Mouse (Mus musculus): ENCODE data around the gene Spata21. TPM values are rescaled to one million over a fixed set of nuclear protein-coding genes. Genes with fewer than 3 reads are reported as not detected.

Gene Spata21
- polyA plus RNA-seq, 1 experiment from 2014 or later = 0.95 TPM

- WGBS = 61% methylated on average over 4 of the region's 4 CpGs
- no peak overlapping the region for H3K27ac ChIP-seq (ENCODE audit: low read depth, low read length)
- no peak overlapping the region for H3K4me3 ChIP-seq (ENCODE audit: low read length)
- H3K27me3 ChIP-seq (ENCODE audit: control insufficient read depth, insufficient read depth, low read length) = no peaks in the 10 kb centered on the region
- H3K36me3 ChIP-seq (ENCODE audit: control insufficient read depth, insufficient read depth, low read length) = peaks cover 87% of the 10 kb centered on the region
- H3K9me3 ChIP-seq (ENCODE audit: control insufficient read depth, low read length) = no peaks in the 10 kb centered on the region
- H3K4me1 ChIP-seq (ENCODE audit: control insufficient read depth, insufficient read depth, low read length) = no peaks in the 10 kb centered on the region
- H3K9ac ChIP-seq (ENCODE audit: low read depth, low read length) = no peak overlapping the region
- no peak for ATAC-seq (ENCODE audit: low FRiP score, low TSS enrichment)
- no peak overlapping the region for H3K4me2 ChIP-seq (replicated peaks; ENCODE audit: low read depth, low read length)
Observed at GRCm38 (mm10) chr4:141069731-141070130, 18.4 kb upstream of the Spata21 start.

GRCm38 (mm10) chr4:141072502-141072901 is 15.6 kb upstream of the Spata21 start:
- ATAC-seq (ENCODE audit: low FRiP score, low TSS enrichment) = no peak
- peaks cover 71% of the 10 kb centered on the region for H3K36me3 ChIP-seq (ENCODE audit: control insufficient read depth, insufficient read depth, low read length)
- 90% methylated on average over 11 of the region's 11 CpGs for WGBS

GRCm38 (mm10) chr4:141073661-141074060 is 14.5 kb upstream of the Spata21 start:
- H3K27me3 ChIP-seq (ENCODE audit: control insufficient read depth, insufficient read depth, low read length) = no peaks in the 10 kb centered on the region
- ATAC-seq (ENCODE audit: low FRiP score, low TSS enrichment) = no peak
- 86% methylated on average over 9 of the region's 9 CpGs for WGBS
- peaks cover 60% of the 10 kb centered on the region for H3K36me3 ChIP-seq (ENCODE audit: control insufficient read depth, insufficient read depth, low read length)
- no peak overlapping the region for H3K4me2 ChIP-seq (replicated peaks; ENCODE audit: low read depth, low read length)
- peaks cover 11% of the 10 kb centered on the region for H3K4me1 ChIP-seq (ENCODE audit: control insufficient read depth, insufficient read depth, low read length)
- no peak overlapping the region for H3K4me3 ChIP-seq (ENCODE audit: low read length)
- H3K27ac ChIP-seq (ENCODE audit: low read depth, low read length) = no peak overlapping the region
- no peaks in the 10 kb centered on the region for H3K9me3 ChIP-seq (ENCODE audit: control insufficient read depth, low read length)
- no peak overlapping the region for H3K9ac ChIP-seq (ENCODE audit: low read depth, low read length)

More at GRCm38 (mm10) chr4:141072502-141072901, 15.6 kb upstream of the Spata21 start:
- H3K27ac ChIP-seq (ENCODE audit: low read depth, low read length) = no peak overlapping the region
- no peaks in the 10 kb centered on the region for H3K9me3 ChIP-seq (ENCODE audit: control insufficient read depth, low read length)
- H3K4me2 ChIP-seq (replicated peaks; ENCODE audit: low read depth, low read length) = no peak overlapping the region
- H3K4me1 ChIP-seq (ENCODE audit: control insufficient read depth, insufficient read depth, low read length) = peaks cover 11% of the 10 kb centered on the region
- H3K9ac ChIP-seq (ENCODE audit: low read depth, low read length) = no peak overlapping the region
- no peak overlapping the region for H3K4me3 ChIP-seq (ENCODE audit: low read length)
- H3K27me3 ChIP-seq (ENCODE audit: control insufficient read depth, insufficient read depth, low read length) = no peaks in the 10 kb centered on the region

GRCm38 (mm10) chr4:141074109-141074508 is 14.0 kb upstream of the Spata21 start:
- no peak overlapping the region for H3K4me3 ChIP-seq (ENCODE audit: low read length)
- H3K36me3 ChIP-seq (ENCODE audit: control insufficient read depth, insufficient read depth, low read length) = peaks cover 55% of the 10 kb centered on the region

GRCm38 (mm10) chr4:141076761-141077506 is 11.2 kb upstream of the Spata21 start:
- Histone ChIP-seq H3K4me1 (ENCODE audit: control insufficient read depth, insufficient read depth, low read length) (peaks cover 11% of the 10 kb centered on the region), H3K27me3 (ENCODE audit: control insufficient read depth, insufficient read depth, low read length) (no peaks in the 10 kb centered on the region), H3K4me2 (replicated peaks; ENCODE audit: low read depth, low read length) (peak overlapping the region; percentile 97), H3K9me3 (ENCODE audit: control insufficient read depth, low read length) (no peaks in the 10 kb centered on the region), H3K9ac (ENCODE audit: low read depth, low read length) (peak overlapping the region; percentile 87), H3K36me3 (ENCODE audit: control insufficient read depth, insufficient read depth, low read length) (peaks cover 31% of the 10 kb centered on the region), H3K27ac (ENCODE audit: low read depth, low read length) (peak overlapping the region; percentile 11; the same call in 1 of the 2 replicates), H3K4me3 (ENCODE audit: low read length) (peak overlapping the region; percentile 99)
- 82% methylated on average over 17 of the region's 17 CpGs for WGBS
- ATAC-seq (ENCODE audit: low FRiP score, low TSS enrichment) = no peak

More at GRCm38 (mm10) chr4:141074109-141074508, 14.0 kb upstream of the Spata21 start:
- H3K9ac ChIP-seq (ENCODE audit: low read depth, low read length) = no peak overlapping the region
- WGBS = 91% methylated on average over 4 of the region's 4 CpGs
- H3K4me1 ChIP-seq (ENCODE audit: control insufficient read depth, insufficient read depth, low read length) = peaks cover 11% of the 10 kb centered on the region
- H3K27me3 ChIP-seq (ENCODE audit: control insufficient read depth, insufficient read depth, low read length) = no peaks in the 10 kb centered on the region
- no peaks in the 10 kb centered on the region for H3K9me3 ChIP-seq (ENCODE audit: control insufficient read depth, low read length)
- H3K4me2 ChIP-seq (replicated peaks; ENCODE audit: low read depth, low read length) = no peak overlapping the region
- ATAC-seq (ENCODE audit: low FRiP score, low TSS enrichment) = no peak
- no peak overlapping the region for H3K27ac ChIP-seq (ENCODE audit: low read depth, low read length)

GRCm38 (mm10) chr4:141077681-141078509 is 10.2 kb upstream of the Spata21 start, which contains the start of gene Necap2:
Necap2 (minus strand) TSS chr4:141078357.
- H3K4me2 ChIP-seq (replicated peaks; ENCODE audit: low read depth, low read length) = peak within 1 kb of the TSS; percentile 97
- peaks cover 22% of the 10 kb centered on the region; the same call in 1 of the 2 replicates for H3K36me3 ChIP-seq (ENCODE audit: control insufficient read depth, insufficient read depth, low read length)
- WGBS = under 1% methylated on average over 67 of the region's 67 CpGs
- peak within 1 kb of the TSS; percentile 42; the same call in 1 of the 2 replicates for H3K27ac ChIP-seq (ENCODE audit: low read depth, low read length)
- peak within 1 kb of the TSS; percentile 99 for H3K4me3 ChIP-seq (ENCODE audit: low read length)
- H3K9me3 ChIP-seq (ENCODE audit: control insufficient read depth, low read length) = no peaks in the 10 kb centered on the region
- H3K9ac ChIP-seq (ENCODE audit: low read depth, low read length) = peak within 1 kb of the TSS; percentile 87
- peaks cover 11% of the 10 kb centered on the region for H3K4me1 ChIP-seq (ENCODE audit: control insufficient read depth, insufficient read depth, low read length)
- ATAC-seq (ENCODE audit: low FRiP score, low TSS enrichment) = peak; percentile 91
- no peaks in the 10 kb centered on the region for H3K27me3 ChIP-seq (ENCODE audit: control insufficient read depth, insufficient read depth, low read length)

- Histone ChIP-seq H3K36me3 (ENCODE audit: control insufficient read depth, insufficient read depth, low read length) (peaks cover 15% of the 10 kb centered on the region; the same call in 1 of the 2 replicates), H3K9me3 (ENCODE audit: control insufficient read depth, low read length) (peaks cover 3% of the 10 kb centered on the region; the same call in 1 of the 2 replicates), H3K4me1 (ENCODE audit: control insufficient read depth, insufficient read depth, low read length) (peaks cover 11% of the 10 kb centered on the region), H3K9ac (ENCODE audit: low read depth, low read length) (no peak overlapping the region), H3K27ac (ENCODE audit: low read depth, low read length) (no peak overlapping the region), H3K27me3 (ENCODE audit: control insufficient read depth, insufficient read depth, low read length) (no peaks in the 10 kb centered on the region), H3K4me3 (ENCODE audit: low read length) (peak overlapping the region; percentile 99), H3K4me2 (replicated peaks; ENCODE audit: low read depth, low read length) (no peak overlapping the region)
- no peak for ATAC-seq (ENCODE audit: low FRiP score, low TSS enrichment)
- WGBS = 77% methylated on average over 18 of the region's 18 CpGs
Observed at GRCm38 (mm10) chr4:141078510-141079137, 9.5 kb upstream of the Spata21 start.

GRCm38 (mm10) chr4:141086862-141087261 is 1.3 kb upstream of the Spata21 start:
- no peaks in the 10 kb centered on the region for H3K4me1 ChIP-seq (ENCODE audit: control insufficient read depth, insufficient read depth, low read length)
- 71% methylated on average over 10 of the region's 10 CpGs for WGBS
- H3K9ac ChIP-seq (ENCODE audit: low read depth, low read length) = no peak overlapping the region
- H3K4me3 ChIP-seq (ENCODE audit: low read length) = no peak overlapping the region
- no peak overlapping the region for H3K27ac ChIP-seq (ENCODE audit: low read depth, low read length)
- H3K9me3 ChIP-seq (ENCODE audit: control insufficient read depth, low read length) = peaks cover 3% of the 10 kb centered on the region; the same call in 1 of the 2 replicates
- no peaks in the 10 kb centered on the region for H3K36me3 ChIP-seq (ENCODE audit: control insufficient read depth, insufficient read depth, low read length)
- no peak; the same call in 1 of the 2 replicates for ATAC-seq (ENCODE audit: low FRiP score, low TSS enrichment)
- no peaks in the 10 kb centered on the region for H3K27me3 ChIP-seq (ENCODE audit: control insufficient read depth, insufficient read depth, low read length)
- H3K4me2 ChIP-seq (replicated peaks; ENCODE audit: low read depth, low read length) = no peak overlapping the region
